25 mouse cellular contexts compared by ENCODE assay signal in the genomic region with DNA sequence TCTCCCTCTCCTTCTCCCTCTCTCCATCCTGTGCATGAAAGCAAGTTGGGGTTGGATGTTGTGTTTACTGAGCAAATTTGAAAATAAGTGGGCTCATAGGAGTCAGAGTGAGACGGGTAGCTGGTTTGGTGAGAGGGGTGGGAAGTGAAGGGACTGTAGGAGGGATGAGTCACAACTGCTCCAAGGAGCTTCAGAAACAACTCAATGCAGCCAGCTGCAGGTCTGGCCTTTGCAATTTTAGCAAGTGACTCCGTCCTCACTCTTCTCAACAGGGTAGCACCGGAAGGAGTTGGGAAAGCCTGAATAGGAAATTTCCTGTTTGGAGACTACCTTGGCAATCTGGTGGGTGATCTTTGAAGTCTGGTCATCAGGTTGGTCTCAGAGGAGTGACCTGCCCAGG. TPM values are rescaled to one million over a fixed set of nuclear protein-coding genes. Genes with fewer than 3 reads are reported as not detected.
A peak's percentile ranks its signal among the peaks of the same experiment; 100 is the strongest.
DNase-seq lines count a peak whose midpoint lies in the region; ATAC-seq and TF ChIP-seq lines count a peak whose summit lies in the region.
"Had no signal": no experiment of that assay in that cellular context is flagged by ENCODE, and none has a peak within 500 bp of the region (broad histone marks: within the 10 kb centered on the region; RNA-seq: fewer than 3 reads in every experiment).

No protein-coding gene starts in this region.

- WGBS in bone marrow, adult 2 months: 49% methylated on average over 3 of the region's 3 CpGs

- intact Hi-C loops in heart, postnatal 14 days (cut with DNase I): no loop called here

- peak; percentile 75 for ATAC-seq in frontal cortex, adult (ENCODE audit: low TSS enrichment)
- ATAC-seq: forebrain, embryonic 14.5 days; hindbrain, embryonic 16.5 days; intestine, embryonic 15.5 days; midbrain, embryonic 15.5 days; Patski had no signal

- TF ChIP-seq POLR2A in bone marrow, adult 2 months (IDR thresholded peaks at IDR 0.05; ENCODE audit: borderline replicate concordance, control insufficient read depth, low read depth, low read length): no peak

- no peak for DNase-seq in frontal cortex, postnatal 14 days (ENCODE audit: low spot score in 2 of 2)
- DNase-seq in 416B (ENCODE audit: low read depth): peak; percentile 15
- DNase-seq in telencephalon, adult 2 months (ENCODE audit: low read depth, low spot score): peak; percentile 54
- no peak for DNase-seq in lung, adult 18-20 months
- DNase-seq in heart, postnatal 14 days: no peak
- DNase-seq: adrenal gland, adult 2 months; adrenal gland, postnatal 36 days; cerebellum, adult 9-10 months; cerebellum, postnatal 36 days; gastrocnemius, adult 2 months; gastrocnemius, postnatal 36 days; kidney, postnatal 4 days; layer of hippocampus, postnatal 36 days; lung, embryonic 14.5 days had no signal

- no peak for TF ChIP-seq CTCF in bone marrow, adult 2 months (IDR thresholded peaks at IDR 0.05; ENCODE audit: control insufficient read depth, insufficient read depth, low read length)

- H3K4me3 ChIP-seq in bone marrow, adult 2 months (replicated peaks; ENCODE audit: control insufficient read depth, low read depth, low read length): no peak overlapping the region
- H3K4me3 ChIP-seq: gastrocnemius, adult 2 months; heart, adult 2 months; heart, embryonic 13.5 days; intestine, embryonic 15.5 days; midbrain, embryonic 10.5 days; midbrain, embryonic 15.5 days had no signal

- 0 out of 2 replicates have a peak overlapping the region, but pooled peaks have one; percentile 21 for H3K27ac ChIP-seq in bone marrow, adult 2 months (ENCODE audit: control insufficient read depth, insufficient read depth, low read depth, low read length, poor library complexity)
- H3K27ac ChIP-seq: gastrocnemius, adult 2 months; heart, adult 2 months; heart, embryonic 13.5 days; intestine, embryonic 15.5 days; liver, embryonic 14.5 days; midbrain, embryonic 10.5 days; midbrain, embryonic 15.5 days had no signal

- H3K4me1 ChIP-seq in bone marrow, adult 2 months (ENCODE audit: control insufficient read depth, insufficient read depth, low read length): peaks cover 3% of the 10 kb centered on the region; the same call in 1 of the 2 replicates

RNA-seq across cellular contexts. Expression of a gene that starts 25.1 kb away (rescaled TPM):
- polyA plus RNA-seq in bone marrow, adult 2 months (2011; ENCODE audit: insufficient read depth, insufficient read length, low replicate concordance, missing spikeins): 55.3 and 63.2 TPM in 2 replicates
- 10 to 100 TPM; 43.6 to 44.5 TPM for total RNA-seq in heart, postnatal 14 days (2021)

Comparison
In these comparisons a context has a peak if more than half of its experiments do, and no peak if none do; other contexts are left out.
1. DNase-seq: peak in 416B (single experiment) and telencephalon, adult 2 months (single experiment); none in frontal cortex, postnatal 14 days (0 of 2), lung, adult 18-20 months (0 of 2) and heart, postnatal 14 days (0 of 2).